Mouse (Mus musculus) brain, embryonic 14.5 days (tissue): ENCODE data around the gene Metap1d. TPM values are rescaled to one million over a fixed set of nuclear protein-coding genes. Genes with fewer than 3 reads are reported as not detected.

Experiments
- DNase-seq: peaks from one replicate; pipeline ENCODE4 v3.0.0-alpha.2; 2011; ENCODE audit warnings: low read depth
- CTCF ChIP-seq: fragments of 200-500 bp; IDR thresholded peaks from 2 replicates; pipeline ENCODE4 v1.5.1; 2012; ENCODE audit warnings: inconsistent platforms, mild to moderate bottlenecking, moderate library complexity, borderline replicate concordance; ENCODE audit not compliant: insufficient read depth, insufficient read length; ENCODE audit errors: extremely low read depth
- POLR2A ChIP-seq: fragments of 200-500 bp; IDR thresholded peaks from 2 replicates; pipeline ENCODE4 v1.6.1; 2012; ENCODE audit warnings: mild to moderate bottlenecking, inconsistent platforms, borderline replicate concordance; ENCODE audit not compliant: poor library complexity, insufficient read depth, insufficient read length, severe bottlenecking; ENCODE audit errors: extremely low read depth
- polyA plus RNA-seq: library from polyadenylated mRNA; depleted of rRNA; stranded (reverse); fragments of >200 nt; gene quantifications from 2 replicates; pipeline ENCODE4 v1.2.3, GENCODE M21; 2012

The Metap1d gene
- polyA plus RNA-seq, 1 experiment = 42.5 TPM

- TF ChIP-seq POLR2A (no peak), CTCF (no peak)
- DNase-seq = peak; percentile 92
Observed at GRCm38 (mm10) chr2:71516995-71517394, 63.9 kb downstream of the Metap1d start.

- peak; percentile 90 for DNase-seq
- no peak for TF ChIP-seq POLR2A
Observed at GRCm38 (mm10) chr2:71517466-71518099, 64.5 kb downstream of the Metap1d start.

- no peak for DNase-seq
- TF ChIP-seq POLR2A (no peak), CTCF (no peak)
Observed at GRCm38 (mm10) chr2:71522871-71523270, 69.8 kb downstream of the Metap1d start.

- TF ChIP-seq CTCF (no peak), POLR2A (no peak)
- no peak for DNase-seq
Observed at GRCm38 (mm10) chr2:71523431-71523830, 70.4 kb downstream of the Metap1d start.

GRCm38 (mm10) chr2:71524763-71525162 is 71.7 kb downstream of the Metap1d start:
- peak; percentile 6 for DNase-seq
- TF ChIP-seq CTCF = no peak
- no peak for TF ChIP-seq POLR2A

GRCm38 (mm10) chr2:71526595-71527322 is 73.7 kb downstream of the Metap1d start:
- TF ChIP-seq POLR2A (no peak), CTCF (no peak)
- peak; percentile 13 for DNase-seq

- TF ChIP-seq POLR2A = no peak
- peak; percentile 48 for DNase-seq
Observed at GRCm38 (mm10) chr2:71527323-71528013, 74.4 kb downstream of the Metap1d start.

- DNase-seq = peak; percentile 90
Observed at GRCm38 (mm10) chr2:71528014-71528713, 75.1 kb downstream of the Metap1d start, which contains the start of gene Dlx1. TSS of gene Dlx1 (plus strand) at chr2:71528113.

GRCm38 (mm10) chr2:71528714-71529510 is 75.8 kb downstream of the Metap1d start:
- DNase-seq = peak; percentile 67
- TF ChIP-seq POLR2A (no peak), CTCF (no peak)

More at GRCm38 (mm10) chr2:71528014-71528713, 75.1 kb downstream of the Metap1d start, which contains the start of gene Dlx1:
- TF ChIP-seq POLR2A (no peak), CTCF (no peak)

- TF ChIP-seq CTCF (no peak), POLR2A (peak; percentile 71)
Observed at GRCm38 (mm10) chr2:71529511-71530351, 76.7 kb downstream of the Metap1d start.

More at GRCm38 (mm10) chr2:71529511-71530351, 76.7 kb downstream of the Metap1d start:
- peak; percentile 96 for DNase-seq
